Mouse (Mus musculus) effector memory CD4-positive, alpha-beta T cell, adult 7 months (primary cell): Measurements from ENCODE around the gene Gm7102. TPM values are rescaled to one million over a fixed set of nuclear protein-coding genes. Genes with fewer than 3 reads are reported as not detected.

Source experiments
- polyA plus RNA-seq: library from polyadenylated mRNA; unstranded; fragments of 100-300 nt; shearing (Covaris generic); gene quantifications from one replicate; pipeline ENCODE4 v1.2.1, GENCODE M21; 2017

Gm7102 gene
- not detected for polyA plus RNA-seq

DNA sequence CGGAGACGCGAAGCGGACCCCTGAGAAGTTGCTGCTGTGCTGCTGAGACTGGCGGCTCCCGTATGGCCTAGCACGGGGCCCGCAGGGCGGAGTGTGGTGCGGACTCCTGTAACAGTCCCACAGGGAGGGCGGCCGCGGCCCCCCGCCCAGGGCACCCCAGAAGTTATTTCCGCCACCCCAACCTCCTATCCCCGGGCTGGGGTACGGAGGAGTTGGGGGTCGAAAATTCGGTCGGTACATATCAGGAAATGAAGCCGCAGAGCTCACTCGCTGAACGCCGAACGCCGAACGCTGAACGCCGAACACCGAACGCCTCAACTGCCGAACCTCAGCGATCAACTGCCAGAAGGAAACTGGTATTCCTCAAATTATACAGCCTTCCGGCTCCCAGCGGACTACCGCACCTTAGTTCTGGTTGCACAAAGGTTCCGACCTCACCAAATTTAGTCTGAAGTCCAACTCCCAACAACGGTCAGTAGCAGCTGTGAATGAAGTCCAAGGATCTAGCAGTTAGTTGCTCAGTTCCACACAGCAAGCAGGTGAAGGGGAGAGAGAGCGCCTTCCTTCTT lies at the start of gene Gm7102:
Gene Gm7102, minus strand, starts transcription at position 554 of the 569 bp plus-strand sequence.

DNA sequence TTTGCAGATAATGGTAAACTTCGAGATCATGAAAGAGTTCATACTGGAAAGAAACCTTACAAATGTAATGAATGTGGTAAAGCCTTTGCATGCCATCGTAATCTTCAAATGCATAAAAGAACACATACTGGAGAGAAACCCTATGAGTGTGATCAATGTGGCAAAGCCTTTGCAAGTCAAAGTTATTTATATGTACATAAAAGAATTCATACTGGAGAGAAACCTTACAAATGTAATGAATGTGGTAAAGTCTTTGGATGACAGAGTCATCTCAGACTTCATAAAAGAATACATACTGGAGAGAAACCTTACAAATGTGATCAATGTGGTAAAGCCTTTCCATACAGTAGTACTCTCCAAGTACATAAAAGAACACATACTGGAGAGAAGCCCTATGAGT lies 7.5 kb upstream of the Gm7102 start, which contains the start of gene Gm6020:
Gene Gm6020, plus strand, starts transcription at position 301 of the 400 bp plus-strand sequence.

DNA sequence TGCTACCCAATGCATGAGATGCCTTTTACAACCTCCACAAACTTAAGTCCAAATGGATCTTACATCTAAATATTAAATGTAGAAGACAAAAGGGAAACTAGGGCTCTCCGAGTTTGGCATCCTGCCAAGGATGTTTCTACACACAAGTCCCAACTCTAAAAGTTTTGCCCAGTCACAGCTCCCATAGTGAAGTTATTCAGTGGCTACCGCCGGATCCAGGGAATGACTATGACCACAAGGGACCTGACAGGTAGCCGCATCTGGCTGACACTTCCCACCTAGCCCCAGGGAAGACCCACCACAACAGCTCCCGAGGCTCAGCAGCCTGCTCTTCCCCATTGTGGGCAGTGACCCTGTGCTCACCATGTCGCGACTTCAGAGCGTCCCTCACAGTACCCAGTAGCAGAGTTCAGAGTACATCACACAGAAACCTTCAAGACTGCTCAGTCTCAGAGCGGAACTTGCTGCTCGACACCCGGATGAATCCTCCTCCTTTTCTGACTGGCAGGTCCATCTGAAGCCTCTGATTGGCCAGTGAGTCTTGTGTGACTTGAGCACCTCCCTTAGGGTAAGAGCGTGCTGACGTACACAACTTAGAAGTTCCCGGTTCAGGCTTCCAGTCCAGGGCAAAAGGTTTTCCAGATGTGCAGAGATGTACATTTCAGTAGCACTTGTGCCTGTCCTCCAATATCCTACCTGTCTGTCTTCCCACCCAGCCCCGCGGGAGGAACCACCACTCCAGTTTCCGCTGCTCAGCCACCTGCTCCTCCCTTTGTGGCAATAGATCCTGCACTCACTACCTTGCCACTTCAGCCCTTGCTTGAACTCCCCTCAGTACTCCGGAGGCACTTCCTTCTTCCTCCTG lies 35.5 kb downstream of the Gm7102 start, which contains the start of gene Zfp950:
Gene Zfp950, minus strand, starts transcription at position 499 of the 865 bp plus-strand sequence.

Other genes starting within 250 kb of the Gm7102 start
- gene Zfp950, start 35.5 kb downstream of the Gm7102 start, polyA plus RNA-seq: 25.4 TPM
- not detected for gene Gm6020, start 7.6 kb upstream of the Gm7102 start, polyA plus RNA-seq
- gene Csf2ra, start 52.1 kb upstream of the Gm7102 start, polyA plus RNA-seq: 15.2 TPM
- gene Gm21060, start 120.8 kb upstream of the Gm7102 start, polyA plus RNA-seq: not detected